Mouse (Mus musculus): ENCODE data around the gene Tubg2.

Gene Tubg2

DNA sequence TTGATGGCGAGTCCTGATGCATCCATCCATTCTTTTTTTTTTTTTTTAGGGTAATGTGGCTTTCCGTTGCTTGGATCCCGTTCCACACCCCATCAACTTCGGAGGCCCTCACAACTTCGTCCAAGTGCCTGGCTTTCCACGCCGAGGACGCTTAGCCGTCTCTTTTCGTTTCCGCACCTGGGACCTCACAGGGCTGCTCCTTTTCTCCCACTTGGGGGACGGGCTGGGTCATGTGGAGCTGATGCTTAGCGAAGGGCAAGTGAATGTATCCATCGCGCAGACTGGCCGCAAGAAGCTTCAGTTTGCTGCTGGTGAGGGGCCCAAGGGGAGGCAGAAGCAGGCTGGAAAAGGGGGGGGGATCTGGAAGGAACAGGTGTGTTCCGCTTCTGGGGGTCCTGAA is 24.6 kb downstream of the Tubg2 start:
- DNase-seq: no peak

DNA sequence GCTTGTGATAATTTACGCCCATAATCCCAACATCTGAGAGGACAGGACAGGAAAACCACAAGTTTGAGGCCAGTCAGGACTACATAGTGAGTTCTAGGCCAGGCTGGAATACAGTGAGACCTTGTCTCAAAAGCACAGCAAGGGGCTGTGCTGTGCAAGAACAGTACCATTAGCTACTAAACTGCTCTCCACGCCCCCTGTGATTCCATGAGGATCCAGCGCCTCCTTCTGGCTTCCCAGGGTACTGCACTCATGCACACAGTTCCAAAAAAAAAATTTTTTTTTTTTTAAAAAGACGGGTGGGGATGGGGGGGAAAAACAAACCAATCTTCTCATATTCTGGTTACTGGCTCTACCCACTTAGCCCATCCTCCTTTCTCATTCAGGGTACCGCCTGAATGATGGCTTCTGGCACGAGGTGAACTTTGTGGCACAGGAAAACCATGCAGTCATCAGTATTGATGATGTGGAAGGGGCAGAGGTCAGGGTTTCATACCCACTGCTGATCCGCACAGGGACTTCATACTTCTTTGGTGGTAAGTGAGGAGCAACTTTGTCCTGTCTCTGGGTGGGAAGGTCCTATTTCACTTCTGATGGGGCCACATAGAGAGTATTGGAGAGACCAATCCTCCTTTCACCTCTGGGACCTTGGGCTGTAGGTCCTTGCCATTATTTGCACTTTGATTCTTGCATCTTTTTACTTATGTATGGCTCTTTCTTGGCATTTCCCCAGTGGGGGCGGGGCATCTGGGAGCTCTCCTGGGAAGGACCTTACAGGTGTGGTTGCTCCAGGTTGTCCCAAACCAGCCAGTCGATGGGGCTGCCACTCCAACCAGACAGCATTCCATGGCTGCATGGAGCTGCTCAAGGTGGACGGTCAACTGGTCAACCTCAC is 25.4 kb downstream of the Tubg2 start:
- DNase-seq: peak; percentile 46

DNA sequence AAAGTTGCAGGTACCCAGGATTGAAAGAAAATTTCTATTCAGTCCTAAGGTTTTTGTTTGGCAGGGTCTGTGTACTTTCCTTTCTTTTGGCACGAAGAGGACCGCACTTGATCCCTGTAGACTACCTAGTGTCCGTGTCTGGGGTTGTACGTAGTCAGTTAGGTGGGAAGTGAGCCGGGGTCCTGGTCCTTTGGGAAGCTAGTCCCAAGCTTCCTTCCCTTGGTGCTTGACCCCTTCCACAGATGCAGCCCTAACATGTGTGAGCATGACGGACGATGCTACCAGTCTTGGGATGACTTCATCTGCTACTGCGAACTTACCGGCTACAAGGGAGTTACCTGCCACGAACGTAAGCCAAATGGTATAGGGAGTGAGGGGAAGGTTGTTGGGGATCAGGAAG is 26.3 kb downstream of the Tubg2 start:
- no peak for DNase-seq

DNA sequence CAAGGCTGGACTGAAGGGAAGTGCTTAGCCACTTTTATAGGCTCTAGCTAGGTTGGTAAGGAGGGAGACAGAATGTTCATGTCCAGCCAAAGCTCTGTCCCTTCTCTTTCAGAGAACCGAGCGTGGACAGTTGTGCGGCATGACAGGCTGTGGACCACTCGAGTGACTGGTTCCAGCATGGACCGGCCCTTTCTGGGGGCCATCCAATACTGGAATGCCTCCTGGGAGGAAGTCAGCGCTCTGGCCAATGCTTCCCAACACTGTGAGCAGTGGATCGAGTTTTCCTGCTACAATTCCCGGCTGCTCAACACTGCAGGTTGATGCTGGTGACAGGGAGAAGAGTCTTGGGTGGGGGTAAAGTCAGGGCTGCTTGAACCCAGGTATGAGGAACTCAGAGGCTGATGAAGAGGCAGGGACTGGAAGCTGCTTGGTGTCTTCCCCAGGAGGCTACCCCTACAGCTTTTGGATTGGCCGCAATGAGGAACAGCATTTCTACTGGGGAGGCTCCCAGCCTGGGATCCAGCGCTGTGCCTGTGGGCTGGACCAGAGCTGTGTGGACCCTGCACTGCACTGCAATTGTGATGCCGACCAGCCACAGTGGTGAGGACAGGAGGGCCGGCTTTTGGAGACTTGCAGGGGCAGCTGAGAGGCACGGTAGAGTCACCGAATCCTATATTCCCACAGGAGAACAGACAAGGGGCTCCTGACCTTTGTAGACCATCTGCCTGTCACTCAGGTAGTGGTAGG is 27.2 kb downstream of the Tubg2 start:
- DNase-seq: no peak

DNA sequence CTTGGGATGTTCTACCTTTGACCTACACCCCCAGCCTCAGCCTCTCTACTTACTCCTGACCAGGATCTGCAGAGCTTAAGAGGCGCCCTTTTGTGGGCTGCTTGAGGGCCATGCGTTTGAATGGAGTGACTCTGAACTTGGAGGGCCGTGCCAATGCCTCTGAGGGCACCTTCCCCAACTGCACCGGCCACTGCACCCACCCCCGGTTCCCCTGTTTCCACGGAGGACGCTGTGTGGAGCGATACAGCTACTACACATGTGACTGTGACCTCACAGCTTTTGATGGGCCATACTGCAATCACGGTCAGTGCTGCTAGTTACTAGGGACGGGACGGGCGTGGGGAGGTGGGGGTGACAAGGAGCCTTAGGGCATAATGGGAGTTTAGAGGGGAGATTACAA is 29.3 kb downstream of the Tubg2 start:
- DNase-seq: no peak

DNA sequence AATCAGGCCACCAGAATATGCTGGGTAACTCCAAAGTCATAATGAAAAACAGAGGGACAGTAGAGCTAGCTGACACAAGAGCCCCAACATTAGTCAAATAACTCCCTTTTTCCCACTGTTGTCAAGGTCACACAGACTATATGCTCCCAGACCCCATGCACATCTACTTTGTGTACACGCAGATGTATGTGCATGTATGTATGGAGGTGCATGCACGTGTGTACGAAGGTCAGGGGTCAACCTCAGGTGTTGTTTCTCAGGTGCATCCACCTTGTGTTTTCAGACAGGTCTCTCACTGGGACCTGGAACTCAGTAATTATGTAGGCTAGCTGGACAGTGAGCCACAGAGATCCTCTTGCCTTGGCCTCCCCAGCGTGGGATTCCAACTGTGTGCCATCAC is 29.7 kb downstream of the Tubg2 start:
- DNase-seq: no peak

DNA sequence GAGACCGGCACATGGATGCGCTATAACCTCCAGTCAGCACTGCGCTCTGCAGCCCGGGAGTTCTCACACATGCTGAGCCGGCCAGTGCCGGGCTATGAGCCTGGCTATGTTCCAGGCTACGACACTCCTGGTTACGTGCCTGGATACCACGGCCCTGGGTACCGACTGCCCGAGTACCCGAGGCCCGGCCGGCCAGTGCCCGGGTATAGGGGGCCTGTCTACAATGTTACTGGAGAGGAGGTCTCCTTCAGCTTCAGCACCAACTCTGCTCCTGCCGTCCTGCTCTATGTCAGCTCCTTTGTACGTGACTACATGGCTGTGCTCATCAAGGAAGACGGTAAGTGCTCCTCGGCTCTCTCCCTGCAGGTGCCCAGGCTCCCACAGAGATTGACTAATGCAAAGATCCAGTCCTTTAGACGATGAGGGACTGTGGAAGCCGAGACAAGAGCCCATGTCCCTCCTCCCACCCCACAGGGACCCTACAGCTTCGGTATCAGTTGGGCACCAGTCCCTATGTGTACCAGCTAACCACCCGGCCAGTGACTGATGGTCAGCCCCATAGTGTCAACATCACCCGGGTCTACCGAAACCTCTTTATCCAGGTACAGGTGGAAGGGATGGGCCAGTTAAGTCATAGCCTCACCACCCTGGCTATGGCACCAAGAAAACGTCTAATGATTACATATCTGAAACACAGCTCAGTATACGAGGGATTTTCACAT is 31.0 kb downstream of the Tubg2 start:
- no peak for DNase-seq

DNA sequence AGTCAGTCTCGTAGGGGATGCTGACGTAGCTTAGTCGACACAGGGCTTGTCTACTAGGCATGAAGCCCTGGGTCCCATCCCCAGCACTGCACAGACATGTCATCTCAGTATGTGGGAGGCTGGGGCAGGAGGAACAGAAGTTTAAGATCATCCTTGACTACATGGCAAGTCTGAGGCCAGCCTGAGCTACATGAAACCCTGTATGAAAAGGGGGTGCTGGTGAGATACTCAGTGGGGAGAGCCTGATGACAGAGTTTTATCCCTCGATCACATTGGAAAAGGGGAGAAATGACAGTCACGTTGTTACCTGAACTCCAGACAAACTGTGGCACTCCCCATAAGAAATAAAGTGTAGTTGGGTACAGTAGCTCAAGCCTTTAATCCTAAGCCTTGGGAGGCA is 31.8 kb downstream of the Tubg2 start:
- DNase-seq: no peak

DNA sequence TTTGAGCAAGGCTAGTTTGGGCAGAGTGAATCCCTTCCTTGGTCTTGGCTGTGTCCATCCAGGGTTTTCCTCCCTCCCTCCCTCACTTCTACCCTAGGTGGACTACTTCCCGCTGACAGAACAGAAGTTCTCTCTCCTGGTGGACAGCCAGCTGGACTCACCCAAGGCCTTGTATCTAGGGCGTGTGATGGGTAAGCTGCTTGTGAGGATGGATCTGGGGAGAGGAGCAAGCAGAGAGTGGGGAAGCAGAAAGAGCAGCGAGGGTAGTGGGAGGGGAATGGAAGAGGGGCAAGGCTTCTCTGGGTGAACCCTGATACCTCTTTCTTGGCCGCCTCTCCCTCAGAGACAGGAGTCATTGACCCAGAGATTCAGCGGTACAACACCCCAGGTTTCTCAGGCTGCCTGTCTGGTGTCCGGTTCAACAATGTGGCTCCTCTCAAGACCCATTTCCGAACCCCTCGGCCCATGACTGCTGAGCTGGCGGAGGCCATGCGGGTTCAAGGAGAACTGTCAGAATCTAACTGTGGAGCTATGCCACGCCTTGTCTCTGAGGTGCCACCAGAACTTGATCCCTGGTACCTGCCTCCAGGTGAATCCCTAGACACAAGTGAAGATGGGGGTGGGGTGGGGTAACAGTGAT is 32.6 kb downstream of the Tubg2 start:
- DNase-seq: no peak

DNA sequence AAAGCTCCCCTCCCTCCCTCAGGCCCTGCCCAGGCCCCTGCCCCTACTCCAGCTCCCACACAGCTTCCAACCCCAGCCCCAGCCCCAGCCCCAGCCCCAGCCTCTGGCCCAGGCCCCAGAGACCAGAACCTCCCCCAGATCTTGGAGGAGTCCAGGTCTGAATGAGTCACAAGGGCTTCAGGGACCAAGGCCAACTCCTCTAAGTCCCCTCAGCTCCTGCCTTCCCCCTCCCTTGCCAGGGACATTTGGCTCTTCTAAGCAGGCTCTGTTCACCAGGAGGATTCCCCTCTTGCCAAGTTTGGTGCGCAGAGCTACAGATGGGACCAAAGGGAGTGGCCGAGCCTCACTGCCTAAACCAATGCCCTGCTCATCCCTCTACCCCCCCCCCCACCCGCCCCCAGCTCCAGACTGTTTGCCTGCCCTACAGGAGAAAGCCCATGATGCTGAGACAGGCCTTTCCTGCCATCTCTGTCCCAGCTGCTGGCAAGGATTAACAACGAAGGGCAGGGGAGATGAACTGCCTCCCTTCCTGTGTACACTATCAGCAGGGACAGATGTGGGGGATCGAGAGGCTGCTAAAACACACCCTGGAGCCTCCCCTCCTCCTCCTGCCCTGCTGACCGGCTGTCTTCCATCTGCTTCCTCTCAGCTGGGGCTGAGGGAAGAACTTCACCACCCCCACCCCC is 33.9 kb downstream of the Tubg2 start:
- no peak for DNase-seq

DNA sequence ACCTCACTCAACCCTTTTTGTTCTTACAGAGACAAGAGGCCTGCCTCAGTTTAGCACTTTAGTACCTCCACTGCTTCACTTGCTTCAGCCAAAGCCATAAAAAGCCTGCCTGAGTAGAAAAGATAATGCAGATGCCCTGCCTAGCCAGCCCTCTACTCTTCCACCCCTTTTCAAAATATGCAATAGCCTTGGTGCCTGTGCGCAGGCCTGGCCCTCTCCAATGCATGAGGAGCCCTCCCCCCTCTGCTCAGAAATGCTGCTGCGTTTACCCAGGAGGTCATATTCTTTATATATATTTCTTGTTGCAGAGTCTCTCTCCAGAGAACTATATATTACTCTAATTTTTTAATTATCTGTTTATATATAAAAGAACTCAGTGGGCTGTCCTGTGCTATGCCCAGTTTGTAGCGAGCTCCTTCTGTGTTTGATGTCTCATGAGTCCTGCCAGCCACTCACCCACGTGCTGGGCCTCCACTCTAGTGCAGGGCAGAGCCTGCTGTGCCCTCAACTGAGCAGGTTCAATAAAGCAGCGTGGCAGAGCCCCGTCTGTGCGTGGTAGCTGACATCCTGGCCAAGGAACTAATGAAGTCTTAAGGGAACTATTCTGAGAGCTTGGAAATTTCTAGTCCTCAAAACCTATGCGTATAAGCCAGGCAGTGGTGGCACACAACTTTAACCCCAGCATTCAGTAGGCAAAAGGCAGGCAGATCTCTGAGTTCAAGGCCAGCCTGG is 34.6 kb downstream of the Tubg2 start:
- DNase-seq: no peak

DNA sequence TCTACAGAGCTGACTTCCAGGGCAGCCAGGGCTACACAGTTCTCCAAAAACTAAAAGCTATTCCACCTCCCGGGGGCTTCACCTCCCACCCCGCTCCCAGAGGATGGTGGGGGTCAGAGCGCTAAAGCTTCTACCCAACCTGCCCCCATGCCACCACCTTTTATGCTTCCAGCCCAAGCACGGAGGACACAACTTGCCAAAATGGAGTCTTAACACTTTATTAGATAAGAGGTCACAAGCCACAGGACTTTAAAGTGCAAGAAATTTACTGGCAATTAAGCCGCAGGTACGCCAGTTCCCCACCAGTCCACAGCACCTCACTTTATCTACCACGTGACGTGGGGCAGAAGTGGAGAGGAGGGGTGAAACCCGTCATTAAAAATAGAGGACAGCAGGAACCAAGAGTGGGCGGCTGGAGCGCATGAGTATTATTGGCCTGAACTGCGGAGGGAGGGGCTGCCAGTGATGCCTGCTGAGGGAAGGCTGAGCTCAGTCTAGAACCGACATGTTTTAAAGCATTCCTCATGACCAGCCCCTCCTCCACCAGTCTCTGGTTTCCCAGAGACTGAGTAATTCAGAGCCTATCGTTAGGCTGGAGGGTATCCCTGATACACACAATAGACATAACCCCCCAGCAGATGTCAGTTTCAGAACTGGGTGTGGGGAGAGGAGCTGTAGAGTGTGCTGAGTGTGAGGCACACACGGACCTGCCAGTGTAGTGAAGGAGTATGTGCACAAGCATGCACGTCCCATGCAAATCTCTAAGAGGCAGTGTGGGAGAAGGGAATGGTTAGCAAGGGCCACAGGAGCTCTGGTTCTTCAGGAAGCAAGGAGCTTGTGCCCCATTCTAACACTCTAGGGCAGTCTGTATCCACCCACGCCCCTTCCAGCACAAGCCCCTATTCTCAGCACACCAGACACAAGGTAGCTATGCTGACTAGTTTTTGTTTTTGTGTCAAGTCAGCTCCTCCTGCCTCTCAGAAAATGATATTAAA is 35.5 kb downstream of the Tubg2 start:
- DNase-seq: no peak

DNA sequence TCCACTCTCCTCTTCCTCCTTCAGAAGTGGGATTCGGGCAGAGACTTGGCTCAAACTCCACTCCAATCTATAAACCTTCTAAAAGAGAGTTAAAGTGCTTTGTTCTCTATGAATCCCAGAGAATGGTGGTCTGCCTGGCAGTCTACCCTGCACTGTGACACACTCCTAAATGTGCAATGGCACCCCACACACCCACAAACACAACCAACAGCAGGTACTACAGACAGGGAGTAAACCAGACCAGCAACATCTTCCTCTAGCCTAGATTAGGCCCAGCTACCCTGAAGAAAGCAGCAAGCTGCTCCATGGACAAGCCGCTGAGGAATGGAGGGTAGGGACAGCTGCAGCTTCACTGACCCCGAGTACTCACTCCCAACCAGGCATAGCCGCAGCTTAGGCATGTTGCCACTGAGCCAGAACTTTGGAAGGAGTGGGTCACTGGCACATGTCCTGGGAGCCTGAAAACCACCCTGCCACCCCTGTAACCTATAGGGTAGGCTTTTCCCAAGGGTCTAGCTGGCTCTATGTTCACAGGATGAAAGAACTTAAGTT is 36.3 kb downstream of the Tubg2 start:
- no peak for DNase-seq

DNA sequence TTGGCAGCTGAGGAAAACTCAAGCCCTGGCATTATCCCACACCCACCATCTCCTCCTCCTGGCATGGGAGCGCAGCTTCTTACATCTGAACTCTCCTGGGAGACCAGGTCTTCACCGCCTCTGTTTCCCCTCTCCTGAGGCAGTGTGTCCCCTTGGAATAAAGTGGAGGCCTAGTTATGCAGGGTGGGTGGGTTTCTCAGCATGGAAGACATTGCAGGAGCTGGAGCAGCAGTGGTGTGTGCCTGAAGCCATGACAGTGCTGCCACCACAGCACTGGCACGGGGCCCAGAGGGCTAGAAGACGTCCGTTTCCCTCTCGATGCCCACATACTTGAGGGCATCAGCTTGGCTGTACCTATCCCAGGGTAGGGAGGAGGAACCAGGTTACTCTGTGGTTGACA is 36.9 kb downstream of the Tubg2 start:
- no peak for DNase-seq

DNA sequence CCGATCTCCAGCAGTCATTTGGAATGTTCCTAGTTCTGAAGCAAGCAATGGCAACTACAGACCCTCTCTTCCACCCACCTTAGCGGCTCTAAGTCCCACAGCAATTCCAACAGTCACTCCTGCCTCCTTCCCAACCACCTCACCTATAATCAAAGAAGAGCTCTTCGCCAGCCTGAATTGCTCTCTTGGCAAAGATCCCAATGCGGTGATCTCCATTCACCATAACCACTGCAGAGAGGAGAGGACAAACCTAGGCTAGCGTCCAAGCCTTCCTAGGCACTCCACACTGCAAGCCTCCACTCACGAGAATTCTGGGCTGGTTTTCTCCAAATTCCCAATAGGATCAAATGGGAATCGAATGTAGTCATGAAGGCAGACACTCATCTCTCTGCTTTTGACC is 37.4 kb downstream of the Tubg2 start:
- no peak for DNase-seq

DNA sequence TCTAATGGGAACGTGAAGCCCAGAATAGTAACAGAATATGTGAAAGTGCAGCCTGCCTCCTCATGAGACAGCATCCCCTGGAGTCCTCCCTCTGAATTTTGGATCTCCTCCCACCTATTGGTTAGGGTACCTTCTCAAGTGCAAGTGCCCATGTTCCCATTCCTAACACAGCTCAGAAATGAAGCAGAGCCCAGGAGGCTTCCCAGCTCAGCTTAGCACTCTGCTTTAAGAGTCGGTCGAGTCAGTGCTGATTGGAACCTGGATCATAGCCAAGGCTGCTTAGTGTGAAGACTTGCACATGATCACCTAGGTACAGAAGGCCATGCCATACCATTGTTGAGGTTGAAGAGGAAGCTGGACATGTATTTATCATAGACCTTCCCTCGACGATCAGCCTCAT is 38.4 kb downstream of the Tubg2 start:
- DNase-seq: no peak

DNA sequence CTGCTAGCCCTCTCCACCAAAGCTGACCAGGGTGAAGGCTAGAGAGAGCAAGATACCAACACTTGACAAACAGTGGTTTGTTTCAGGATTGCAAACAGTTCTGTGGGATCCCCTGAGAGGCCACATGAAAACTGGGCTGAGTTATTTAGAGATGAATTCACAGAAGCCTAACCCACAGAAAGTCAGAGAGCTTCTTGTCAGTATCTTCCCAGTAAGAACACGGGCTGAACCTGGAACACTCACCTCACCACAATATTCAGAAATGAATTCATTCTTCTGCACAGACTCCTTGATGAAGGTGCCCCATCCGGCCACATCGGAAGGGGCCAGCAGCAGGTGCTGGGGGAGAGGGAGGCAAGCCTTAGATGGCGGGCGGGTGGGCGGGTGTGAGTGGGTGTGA is 38.9 kb downstream of the Tubg2 start:
- peak; percentile 50 for DNase-seq

DNA sequence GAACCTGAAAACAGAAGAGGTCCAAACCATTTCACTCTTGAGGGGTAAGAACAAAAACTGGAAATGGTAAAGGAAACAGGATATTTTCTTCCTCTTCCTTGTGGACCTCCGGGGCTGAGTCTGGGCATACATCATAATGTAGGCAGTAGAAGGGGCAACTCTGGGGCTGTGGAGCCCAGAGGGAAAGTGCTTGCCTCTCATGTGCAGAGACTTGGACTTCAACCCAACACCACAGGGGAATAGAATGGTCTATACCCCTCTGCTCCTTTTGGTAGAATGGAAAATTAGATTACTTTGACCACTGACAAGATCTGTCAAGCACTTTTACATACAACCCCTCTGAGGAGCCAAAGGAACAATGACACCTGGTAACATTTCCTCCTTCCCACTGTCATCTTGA is 39.4 kb downstream of the Tubg2 start:
- no peak for DNase-seq

DNA sequence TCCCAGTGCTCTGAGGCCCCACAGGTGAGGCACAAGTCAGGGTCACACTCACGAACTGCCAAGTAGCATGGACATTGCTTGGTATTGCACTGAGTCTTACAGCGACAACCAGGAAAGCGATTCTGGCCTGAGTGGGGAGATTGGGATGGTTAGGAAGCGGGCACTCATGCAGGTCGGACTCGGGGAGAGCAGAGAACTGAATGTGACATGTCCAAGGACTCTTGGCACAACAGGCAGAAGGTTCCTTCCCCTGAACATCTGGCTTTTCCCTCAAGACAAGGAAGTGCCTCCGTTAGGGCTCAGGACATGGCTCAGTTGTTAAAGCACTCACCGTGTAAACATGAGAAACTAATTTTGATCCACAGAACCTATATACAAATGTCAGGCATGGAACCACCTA is 39.9 kb downstream of the Tubg2 start:
- no peak for DNase-seq

DNA sequence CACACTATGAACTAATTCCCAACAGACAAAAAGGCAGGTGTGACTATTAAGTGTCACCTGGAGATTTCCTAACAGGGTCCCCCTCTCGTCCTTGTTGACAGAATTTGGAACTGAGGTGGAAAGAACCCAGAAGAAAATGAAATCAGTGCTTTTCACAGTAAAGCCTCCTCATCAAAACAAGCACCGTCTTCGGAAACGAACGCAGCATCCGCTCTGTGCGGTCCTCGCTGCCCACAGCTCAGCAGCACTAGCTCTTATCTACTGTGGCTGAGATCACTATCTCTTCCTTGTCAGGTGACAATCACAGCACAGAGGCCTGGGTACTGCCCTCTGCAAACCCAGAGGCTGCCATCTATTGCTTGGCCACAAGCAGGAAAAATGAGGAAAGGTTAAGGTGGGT is 40.5 kb downstream of the Tubg2 start:
- peak; percentile 32 for DNase-seq
